Mouse (Mus musculus): ENCODE measurements at regions not wholly inside any gene's neighbourhood (a gene's known extent, or its start where the extent isn't known, plus 50 kb on each side); places are given as distances from the start of the nearest gene placed in this dataset.

- no peak overlapping the region for H3K4me3 ChIP-seq (ENCODE audit: low read depth, low read length)
- peak; percentile 28; the same call in 1 of the 2 replicates for TF ChIP-seq CTCF (IDR thresholded peaks at IDR 0.05; ENCODE audit: low read depth, low read length)
- TF ChIP-seq GATA1 (IDR thresholded peaks at IDR 0.05; ENCODE audit: borderline replicate concordance, low read length), result no peak
- H3K9me3 ChIP-seq (replicated peaks), result no peaks in the 10 kb centered on the region
- peaks cover 4% of the 10 kb centered on the region; the same call in 1 of the 2 replicates for H3K27me3 ChIP-seq (ENCODE audit: insufficient read depth, low read length)
- ATAC-seq (ENCODE audit: extremely low read depth, insufficient number of reproducible peaks, low FRiP score, poor library complexity, severe bottlenecking) (peak; percentile 63), DNase-seq (ENCODE audit: low spot score) (peak; percentile 6)
- H3K4me1 ChIP-seq (ENCODE audit: insufficient read depth, low read depth, low read length), result no peaks in the 10 kb centered on the region
- no peaks in the 10 kb centered on the region for H3K36me3 ChIP-seq (replicated peaks)
Measured at GRCm38 (mm10) chr13:105377038-105377437, 66.4 kb upstream of the Htr1a start.

- DNase-seq (ENCODE audit: low spot score) (no peak), ATAC-seq (ENCODE audit: extremely low read depth, insufficient number of reproducible peaks, low FRiP score, poor library complexity, severe bottlenecking) (no peak)
- peaks cover 4% of the 10 kb centered on the region; the same call in 1 of the 2 replicates for H3K27me3 ChIP-seq (ENCODE audit: insufficient read depth, low read length)
- no peak overlapping the region for H3K4me3 ChIP-seq (ENCODE audit: low read depth, low read length)
- no peaks in the 10 kb centered on the region for H3K36me3 ChIP-seq (replicated peaks)
- no peak for TF ChIP-seq CTCF (IDR thresholded peaks at IDR 0.05; ENCODE audit: low read depth, low read length)
- no peak for TF ChIP-seq TAL1 (conservative IDR thresholded peaks at IDR 0.05; ENCODE audit: low read depth, low read length)
- TF ChIP-seq GATA1 (IDR thresholded peaks at IDR 0.05; ENCODE audit: borderline replicate concordance, low read length), result no peak
- no peak for TF ChIP-seq POLR2AphosphoS5 (IDR thresholded peaks at IDR 0.05; ENCODE audit: insufficient replicate concordance, low read depth, low read length)
- TF ChIP-seq GATA2 (IDR thresholded peaks at IDR 0.05; ENCODE audit: borderline replicate concordance, low read depth, low read length), result no peak
- no peaks in the 10 kb centered on the region for H3K9me3 ChIP-seq (replicated peaks)
- no peaks in the 10 kb centered on the region for H3K4me1 ChIP-seq (ENCODE audit: insufficient read depth, low read depth, low read length)
Measured at GRCm38 (mm10) chr13:105378587-105378986, 64.9 kb upstream of the Htr1a start.

GRCm38 (mm10) chr13:105387016-105387772, 56.2 kb upstream of the Htr1a start:
- no peak for TF ChIP-seq POLR2AphosphoS5 (IDR thresholded peaks at IDR 0.05; ENCODE audit: insufficient replicate concordance, low read depth, low read length)
- no peak for TF ChIP-seq CTCF (IDR thresholded peaks at IDR 0.05; ENCODE audit: low read depth, low read length)
- Histone ChIP-seq H3K4me3 (ENCODE audit: low read depth, low read length) (no peak overlapping the region), H3K4me1 (ENCODE audit: insufficient read depth, low read depth, low read length) (no peaks in the 10 kb centered on the region), H3K9me3 (replicated peaks) (no peaks in the 10 kb centered on the region), H3K27me3 (ENCODE audit: insufficient read depth, low read length) (no peaks in the 10 kb centered on the region), H3K36me3 (replicated peaks) (no peaks in the 10 kb centered on the region)
- ATAC-seq (ENCODE audit: extremely low read depth, insufficient number of reproducible peaks, low FRiP score, poor library complexity, severe bottlenecking) (no peak), DNase-seq (ENCODE audit: low spot score) (no peak)

Data from G1E (cell line).